Mouse (Mus musculus): Measurements from ENCODE around the gene Smagp.
"Not testable (repeated sequence)": the region's sequence is repeated elsewhere in the genome, so short reads cannot be mapped to it uniquely, and the experiment has no call there.

- TF ChIP-seq CTCF (IDR thresholded peaks at IDR 0.05; ENCODE audit: low read depth, low read length); POLR2A (IDR thresholded peaks at IDR 0.05; ENCODE audit: borderline replicate concordance, low read depth, low read length): not testable (repeated sequence)
These were observed 15.1 kb downstream of the Smagp start for GRCm38 (mm10) chr15:100621671-100622070.

All from bone marrow macrophage, adult 2 months (primary cell).